12 mouse cellular contexts compared by ENCODE assay signal in genomic region chr11:67920226-67920960, GRCm38 (mm10). TPM values are rescaled to one million over a fixed set of nuclear protein-coding genes. Genes with fewer than 3 reads are reported as not detected.
DNase-seq lines count a peak whose midpoint lies in the region; ATAC-seq and TF ChIP-seq lines count a peak whose summit lies in the region.
"Had no signal": no experiment of that assay in that cellular context is flagged by ENCODE, and none has a peak within 500 bp of the region (broad histone marks: within the 10 kb centered on the region; RNA-seq: fewer than 3 reads in every experiment).

No protein-coding gene starts in this region.

- no peak for TF ChIP-seq POLR2A in ES-Bruce4 (IDR thresholded peaks at IDR 0.05; ENCODE audit: insufficient read depth, low read length)

- peak overlapping the region; percentile 75; the same call in 1 of the 2 replicates for H3K9ac ChIP-seq in kidney, embryonic 16.5 days (replicated peaks; ENCODE audit: low read length)
- H3K9ac ChIP-seq in ES-Bruce4 (ENCODE audit: low read depth, poor library complexity, severe bottlenecking), result 0 out of 2 replicates have a peak overlapping the region, but pooled peaks have one; percentile 88
- no peak overlapping the region for H3K9ac ChIP-seq in limb, embryonic 12.5 days (replicated peaks)
- H3K9ac ChIP-seq: liver, embryonic 15.5 days had no signal

- no peak for TF ChIP-seq EP300 in ES-Bruce4 (IDR thresholded peaks at IDR 0.05; ENCODE audit: insufficient read depth, low read depth, low read length)

- 47% methylated on average over 9 of the region's 9 CpGs for WGBS in kidney, embryonic 16.5 days
- WGBS in limb, embryonic 12.5 days, result 50% methylated on average over 9 of the region's 9 CpGs

- peak overlapping the region; percentile 100 for H3K4me2 ChIP-seq in kidney, embryonic 16.5 days (replicated peaks; ENCODE audit: low read depth, low read length)
- peak overlapping the region; percentile 100; the same call in 1 of the 2 replicates for H3K4me2 ChIP-seq in limb, embryonic 12.5 days

- H3K4me1 ChIP-seq in kidney, embryonic 16.5 days (ENCODE audit: insufficient read depth, low read length), result peaks cover 10% of the 10 kb centered on the region
- no peaks in the 10 kb centered on the region for H3K4me1 ChIP-seq in ES-Bruce4 (ENCODE audit: control insufficient read depth, insufficient read depth, low read length)
- peaks cover 18% of the 10 kb centered on the region for H3K4me1 ChIP-seq in limb, embryonic 12.5 days (replicated peaks)

- DNase-seq in gastrocnemius, adult 2 months, result no peak
- DNase-seq in gastrocnemius, postnatal 10 days, result no peak
- no peak for DNase-seq in kidney, postnatal 25 days
- DNase-seq in yolk sac, embryonic 10.5 days (ENCODE audit: low spot score), result no peak
- no peak for DNase-seq in spleen, postnatal 4 days (ENCODE audit: low spot score in 2 of 2)
- DNase-seq: gastrocnemius, postnatal 14 days; right cerebral cortex, postnatal 14 days; thymus, adult 18-20 months had no signal

- H3K9me3 ChIP-seq in kidney, embryonic 16.5 days (ENCODE audit: low read length), result no peaks in the 10 kb centered on the region
- no peaks in the 10 kb centered on the region for H3K9me3 ChIP-seq in ES-Bruce4 (replicated peaks; ENCODE audit: control insufficient read depth, insufficient read depth, low read length, poor library complexity, severe bottlenecking)
- no peaks in the 10 kb centered on the region for H3K9me3 ChIP-seq in limb, embryonic 12.5 days
- H3K9me3 ChIP-seq: liver, embryonic 15.5 days had no signal

- H3K4me3 ChIP-seq in gastrocnemius, adult 2 months, result peak overlapping the region; percentile 80; the same call in 1 of the 2 replicates
- peak overlapping the region; percentile 74 for H3K4me3 ChIP-seq in kidney, embryonic 16.5 days (ENCODE audit: low read length)
- H3K4me3 ChIP-seq in ES-Bruce4 (ENCODE audit: low read depth, low read length), result peak overlapping the region; percentile 83; the same call in 1 of the 2 replicates
- H3K4me3 ChIP-seq in limb, embryonic 12.5 days (replicated peaks), result peak overlapping the region; percentile 81

- no peaks in the 10 kb centered on the region for H3K36me3 ChIP-seq in kidney, embryonic 16.5 days (ENCODE audit: insufficient read depth, low read length)
- H3K36me3 ChIP-seq in ES-Bruce4 (ENCODE audit: control insufficient read depth, insufficient read depth, low read length, poor library complexity, severe bottlenecking), result no peaks in the 10 kb centered on the region
- no peaks in the 10 kb centered on the region for H3K36me3 ChIP-seq in limb, embryonic 12.5 days
- H3K36me3 ChIP-seq: liver, embryonic 15.5 days had no signal

- H3K27ac ChIP-seq in gastrocnemius, adult 2 months, result 0 out of 2 replicates have a peak overlapping the region, but pooled peaks have one; percentile 3
- no peak overlapping the region for H3K27ac ChIP-seq in kidney, embryonic 16.5 days (ENCODE audit: low read length)
- H3K27ac ChIP-seq in ES-Bruce4 (ENCODE audit: insufficient read depth, low read length), result no peak overlapping the region
- H3K27ac ChIP-seq in limb, embryonic 12.5 days, result no peak overlapping the region
- H3K27ac ChIP-seq: liver, embryonic 15.5 days had no signal

- H3K27me3 ChIP-seq in kidney, embryonic 16.5 days (ENCODE audit: insufficient read depth, low read length), result no peaks in the 10 kb centered on the region
- no peaks in the 10 kb centered on the region for H3K27me3 ChIP-seq in ES-Bruce4 (ENCODE audit: control insufficient read depth, insufficient read depth, low read length, poor library complexity, severe bottlenecking)
- peaks cover 38% of the 10 kb centered on the region for H3K27me3 ChIP-seq in limb, embryonic 12.5 days

- TF ChIP-seq CTCF in gastrocnemius, adult 2 months (IDR thresholded peaks at IDR 0.05), result no peak
- no peak for TF ChIP-seq CTCF in ES-Bruce4 (IDR thresholded peaks at IDR 0.05; ENCODE audit: low read depth, low read length)

- intact Hi-C loops in gastrocnemius, adult 2 months (cut with DNase I), result no loop called here

- ATAC-seq in kidney, embryonic 16.5 days (ENCODE audit: low FRiP score, low TSS enrichment), result no peak
- ATAC-seq in limb, embryonic 12.5 days (ENCODE audit: insufficient number of reproducible peaks, insufficient read depth, low FRiP score, low TSS enrichment, low read depth), result no peak

RNA-seq across cellular contexts. Expression of gene Usp43, which starts 1.6 kb away (rescaled TPM):
- under 1 TPM; 0.15 to 0.25 TPM for total RNA-seq in gastrocnemius, adult 2 months (2021)
- 1 to 10 TPM; 1.1 to 1.7 TPM for total RNA-seq in gastrocnemius, postnatal 10 days (2021)
- 1.9 and 2.6 TPM in 2 replicates for polyA plus RNA-seq in kidney, embryonic 16.5 days (2015; fragmentation: Nextera tagmentation; extraction: Ambion mirVana)
- polyA plus RNA-seq in ES-Bruce4 (2011; ENCODE audit: insufficient read depth, insufficient read length, low read depth, missing spikeins), result 6.7 and 10.8 TPM in 2 replicates
- polyA plus RNA-seq in limb, embryonic 12.5 days (2016; fragmentation: Nextera tagmentation; extraction: Ambion mirVana), result 0.71 and 0.78 TPM in 2 replicates
- polyA plus RNA-seq: liver, embryonic 15.5 days had no signal

RNA-seq across cellular contexts. Expression of gene Cfap52, which starts 45.1 kb away (rescaled TPM):
- total RNA-seq in gastrocnemius, adult 2 months (2021), result 1 to 10 TPM; 4.3 to 4.9 TPM
- total RNA-seq in gastrocnemius, postnatal 10 days (2021), result 1 to 10 TPM; 6.6 to 7.0 TPM
- 1.7 and 2.2 TPM in 2 replicates for polyA plus RNA-seq in kidney, embryonic 16.5 days (2015; fragmentation: Nextera tagmentation; extraction: Ambion mirVana)
- polyA plus RNA-seq in ES-Bruce4 (2011; ENCODE audit: insufficient read depth, insufficient read length, low read depth, missing spikeins), result 0.66 TPM in 1 of 2 replicates, not detected in the other
- 0.45 and 0.53 TPM in 2 replicates for polyA plus RNA-seq in limb, embryonic 12.5 days (2016; fragmentation: Nextera tagmentation; extraction: Ambion mirVana)
- polyA plus RNA-seq: liver, embryonic 15.5 days had no signal

RNA-seq across cellular contexts. Expression of gene Stx8, which starts 45.6 kb away (rescaled TPM):
- total RNA-seq in gastrocnemius, adult 2 months (2021), result 10 to 100 TPM; 21.0 to 25.9 TPM
- 10 to 100 TPM; 24.6 to 27.5 TPM for total RNA-seq in gastrocnemius, postnatal 10 days (2021)
- 48.9 and 49.6 TPM in 2 replicates for polyA plus RNA-seq in kidney, embryonic 16.5 days (2015; fragmentation: Nextera tagmentation; extraction: Ambion mirVana)
- 35.8 and 37.7 TPM in 2 replicates for polyA plus RNA-seq in ES-Bruce4 (2011; ENCODE audit: insufficient read depth, insufficient read length, low read depth, missing spikeins)
- 55.0 and 57.9 TPM in 2 replicates for polyA plus RNA-seq in limb, embryonic 12.5 days (2016; fragmentation: Nextera tagmentation; extraction: Ambion mirVana)
